Mouse (Mus musculus): ENCODE data around the gene Stk32b. TPM values are rescaled to one million over a fixed set of nuclear protein-coding genes. Genes with fewer than 3 reads are reported as not detected.

Stk32b gene
- polyA plus RNA-seq, 1 experiment: not detected

GRCm38 (mm10) chr5:37506880-37507519, 210.0 kb downstream of the Stk32b start:
- Histone ChIP-seq H3K27ac (ENCODE audit: insufficient read depth, low read depth, low read length) (no peak overlapping the region), H3K4me1 (ENCODE audit: control insufficient read depth, insufficient read depth, low read length) (peaks cover 6% of the 10 kb centered on the region; the same call in 1 of the 2 replicates), H3K4me3 (ENCODE audit: insufficient read depth, low read depth, low read length) (no peak overlapping the region)
- WGBS: 69% methylated on average over 12 of the region's 12 CpGs
- no peak for TF ChIP-seq CTCF (IDR thresholded peaks at IDR 0.05; ENCODE audit: insufficient read depth, low read depth, low read length)
- TF ChIP-seq POLR2A (IDR thresholded peaks at IDR 0.05; ENCODE audit: insufficient read depth, low read depth, low read length): no peak

DNA sequence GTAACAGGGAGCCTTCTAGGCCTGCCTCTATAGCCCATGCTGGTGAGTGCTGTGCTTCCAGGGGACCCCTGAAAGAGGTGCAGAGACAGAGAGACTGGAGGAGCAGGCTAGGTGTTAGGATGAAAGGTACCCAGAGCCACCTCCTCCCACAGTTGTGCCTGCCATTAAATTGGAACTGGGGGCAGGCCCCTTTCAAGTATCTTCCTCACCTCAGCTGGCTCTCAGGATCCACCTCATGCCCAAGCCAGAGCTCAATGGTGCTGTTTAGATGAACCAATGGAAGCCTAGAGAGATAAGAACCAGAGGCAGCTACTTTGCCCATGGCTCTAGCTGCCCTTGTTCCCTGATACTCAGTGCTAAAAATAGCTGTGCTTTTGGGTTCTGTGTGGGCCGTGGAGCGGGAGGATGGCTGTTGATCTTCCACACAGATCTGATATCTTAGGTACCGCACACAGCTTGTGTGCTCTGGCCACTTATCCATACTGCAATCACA, 221.9 kb downstream of the Stk32b start:
- no peak overlapping the region for H3K27ac ChIP-seq (ENCODE audit: insufficient read depth, low read depth, low read length)
- WGBS: 89% methylated on average over 3 of the region's 3 CpGs

GRCm38 (mm10) chr5:37472025-37472608, 244.9 kb downstream of the Stk32b start:
- Histone ChIP-seq H3K27ac (ENCODE audit: insufficient read depth, low read depth, low read length) (no peak overlapping the region), H3K4me1 (ENCODE audit: control insufficient read depth, insufficient read depth, low read length) (no peaks in the 10 kb centered on the region), H3K4me3 (ENCODE audit: insufficient read depth, low read depth, low read length) (no peak overlapping the region)
- WGBS: 68% methylated on average over 3 of the region's 3 CpGs
- TF ChIP-seq POLR2A (IDR thresholded peaks at IDR 0.05; ENCODE audit: insufficient read depth, low read depth, low read length) (no peak), CTCF (IDR thresholded peaks at IDR 0.05; ENCODE audit: insufficient read depth, low read depth, low read length) (no peak)

More for the DNA sequence above, 221.9 kb downstream of the Stk32b start:
- no peak for TF ChIP-seq CTCF (IDR thresholded peaks at IDR 0.05; ENCODE audit: insufficient read depth, low read depth, low read length)
- TF ChIP-seq POLR2A (IDR thresholded peaks at IDR 0.05; ENCODE audit: insufficient read depth, low read depth, low read length): no peak
- no peak overlapping the region for H3K4me3 ChIP-seq (ENCODE audit: insufficient read depth, low read depth, low read length)
- no peaks in the 10 kb centered on the region for H3K4me1 ChIP-seq (ENCODE audit: control insufficient read depth, insufficient read depth, low read length)

DNA sequence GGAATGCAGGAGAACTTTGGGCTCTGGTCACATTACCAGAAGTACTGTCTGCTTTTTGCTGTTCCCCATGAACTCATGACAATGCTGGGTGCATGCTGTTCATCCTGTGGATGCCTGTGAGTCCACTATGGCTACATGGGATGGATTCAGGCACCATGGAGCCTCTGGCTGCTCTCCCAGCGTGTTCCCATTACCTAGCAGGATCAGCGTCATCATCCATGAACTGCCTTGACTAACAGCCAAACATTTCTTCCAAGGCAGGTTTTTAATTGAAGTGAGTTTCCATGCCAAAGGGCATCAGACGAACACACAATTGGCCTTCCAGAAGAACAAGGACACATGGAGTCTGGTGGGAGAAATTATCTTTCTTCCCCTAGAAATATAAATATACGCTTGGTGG, 245.4 kb downstream of the Stk32b start:
- H3K27ac ChIP-seq (ENCODE audit: insufficient read depth, low read depth, low read length): no peak overlapping the region
- whole genome bisulfite sequencing: 63% methylated on average over 4 of the region's 4 CpGs
- TF ChIP-seq POLR2A (IDR thresholded peaks at IDR 0.05; ENCODE audit: insufficient read depth, low read depth, low read length): no peak
- no peak for TF ChIP-seq CTCF (IDR thresholded peaks at IDR 0.05; ENCODE audit: insufficient read depth, low read depth, low read length)
- H3K4me3 ChIP-seq (ENCODE audit: insufficient read depth, low read depth, low read length): no peak overlapping the region
- H3K4me1 ChIP-seq (ENCODE audit: control insufficient read depth, insufficient read depth, low read length): no peaks in the 10 kb centered on the region

GRCm38 (mm10) chr5:37469031-37469430, 247.9 kb downstream of the Stk32b start:
- peaks cover 3% of the 10 kb centered on the region for H3K4me1 ChIP-seq (ENCODE audit: control insufficient read depth, insufficient read depth, low read length)
- WGBS: 64% methylated on average over 5 of the region's 5 CpGs
- TF ChIP-seq CTCF (IDR thresholded peaks at IDR 0.05; ENCODE audit: insufficient read depth, low read depth, low read length): no peak
- no peak for TF ChIP-seq POLR2A (IDR thresholded peaks at IDR 0.05; ENCODE audit: insufficient read depth, low read depth, low read length)
- no peak overlapping the region for H3K4me3 ChIP-seq (ENCODE audit: insufficient read depth, low read depth, low read length)
- H3K27ac ChIP-seq (ENCODE audit: insufficient read depth, low read depth, low read length): no peak overlapping the region

GRCm38 (mm10) chr5:37467646-37468045, 249.3 kb downstream of the Stk32b start:
- WGBS: 66% methylated on average over 2 of the region's 2 CpGs
- peaks cover 6% of the 10 kb centered on the region for H3K4me1 ChIP-seq (ENCODE audit: control insufficient read depth, insufficient read depth, low read length)
- no peak for TF ChIP-seq CTCF (IDR thresholded peaks at IDR 0.05; ENCODE audit: insufficient read depth, low read depth, low read length)
- TF ChIP-seq POLR2A (IDR thresholded peaks at IDR 0.05; ENCODE audit: insufficient read depth, low read depth, low read length): no peak
- H3K4me3 ChIP-seq (ENCODE audit: insufficient read depth, low read depth, low read length): no peak overlapping the region
- H3K27ac ChIP-seq (ENCODE audit: insufficient read depth, low read depth, low read length): no peak overlapping the region

- 22% methylated on average over 10 of the region's 10 CpGs for WGBS
- TF ChIP-seq CTCF (IDR thresholded peaks at IDR 0.05; ENCODE audit: insufficient read depth, low read depth, low read length) (no peak), POLR2A (IDR thresholded peaks at IDR 0.05; ENCODE audit: insufficient read depth, low read depth, low read length) (no peak)
- no peak overlapping the region for H3K27ac ChIP-seq (ENCODE audit: insufficient read depth, low read depth, low read length)
- H3K4me3 ChIP-seq (ENCODE audit: insufficient read depth, low read depth, low read length): no peak overlapping the region
- H3K4me1 ChIP-seq (ENCODE audit: control insufficient read depth, insufficient read depth, low read length): peaks cover 6% of the 10 kb centered on the region
Measured at GRCm38 (mm10) chr5:37465461-37465860, 251.5 kb downstream of the Stk32b start.

DNA sequence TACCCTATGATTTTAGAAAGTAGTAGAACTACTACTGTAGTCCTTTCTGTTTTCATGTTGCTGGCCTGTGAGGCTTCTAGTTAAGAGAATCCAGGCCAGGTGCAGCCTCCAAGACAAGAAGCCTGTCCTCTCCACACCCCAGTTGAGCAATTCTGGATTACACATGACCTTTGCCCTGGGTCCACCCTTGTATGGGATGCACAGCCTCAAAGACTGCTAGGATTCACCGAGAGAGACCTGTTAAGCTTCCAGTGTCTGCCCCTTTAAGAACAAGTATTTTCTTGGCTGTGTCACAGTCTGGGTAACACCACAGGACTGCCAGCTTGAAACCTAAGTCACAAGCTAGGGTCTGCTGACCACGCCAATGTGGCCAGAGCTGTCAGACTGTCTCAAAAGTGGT, 258.7 kb downstream of the Stk32b start:
- no peak overlapping the region for H3K4me3 ChIP-seq (ENCODE audit: insufficient read depth, low read depth, low read length)
- no peak overlapping the region for H3K27ac ChIP-seq (ENCODE audit: insufficient read depth, low read depth, low read length)
- TF ChIP-seq CTCF (IDR thresholded peaks at IDR 0.05; ENCODE audit: insufficient read depth, low read depth, low read length): no peak
- TF ChIP-seq POLR2A (IDR thresholded peaks at IDR 0.05; ENCODE audit: insufficient read depth, low read depth, low read length): no peak
- peaks cover under 1% of the 10 kb centered on the region; the same call in 1 of the 2 replicates for H3K4me1 ChIP-seq (ENCODE audit: control insufficient read depth, insufficient read depth, low read length)
- 78% methylated on average over 2 of the region's 2 CpGs for WGBS

DNA sequence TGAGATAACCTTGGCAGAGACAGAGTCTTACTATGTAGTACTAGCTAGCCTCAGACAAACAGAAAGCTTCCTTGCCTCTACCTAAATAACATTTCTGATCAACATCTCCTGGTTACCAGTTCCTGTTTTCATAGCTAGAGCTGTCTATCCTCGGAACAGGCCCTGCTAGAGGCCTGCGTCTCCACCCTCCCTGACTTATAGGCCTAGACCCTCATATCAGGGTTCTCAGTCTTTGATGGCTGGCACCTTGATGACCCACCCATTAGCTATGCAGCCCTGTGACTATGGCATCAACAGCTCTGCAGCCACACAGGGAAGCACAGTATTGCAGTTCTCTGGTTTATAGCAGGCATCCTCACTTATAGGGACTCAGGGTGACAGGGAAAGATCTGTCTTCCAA, 259.1 kb downstream of the Stk32b start:
- no peak overlapping the region for H3K4me3 ChIP-seq (ENCODE audit: insufficient read depth, low read depth, low read length)
- WGBS: 90% methylated on average over 2 of the region's 2 CpGs
- H3K4me1 ChIP-seq (ENCODE audit: control insufficient read depth, insufficient read depth, low read length): no peaks in the 10 kb centered on the region
- no peak for TF ChIP-seq CTCF (IDR thresholded peaks at IDR 0.05; ENCODE audit: insufficient read depth, low read depth, low read length)
- no peak overlapping the region for H3K27ac ChIP-seq (ENCODE audit: insufficient read depth, low read depth, low read length)
